Mouse (Mus musculus) small intestine, adult 2 months (tissue): ENCODE measurements around the gene Atp5b.

Source experiments
- CTCF ChIP-seq: fragments of 200-500 bp; IDR thresholded peaks from 2 replicates; pipeline ENCODE4 v1.5.1; 2012; ENCODE audit warnings: low read depth, mild to moderate bottlenecking, control low read depth, inconsistent platforms, low read length, moderate library complexity, mixed read lengths; ENCODE audit not compliant: insufficient replicate concordance, insufficient read length; ENCODE audit errors: extremely low read depth
- POLR2A ChIP-seq: fragments of 200-500 bp; IDR thresholded peaks from 2 replicates; pipeline ENCODE4 v1.6.1; 2012; ENCODE audit warnings: low read depth, mild to moderate bottlenecking, control low read depth, inconsistent platforms, low read length, moderate library complexity

DNA sequence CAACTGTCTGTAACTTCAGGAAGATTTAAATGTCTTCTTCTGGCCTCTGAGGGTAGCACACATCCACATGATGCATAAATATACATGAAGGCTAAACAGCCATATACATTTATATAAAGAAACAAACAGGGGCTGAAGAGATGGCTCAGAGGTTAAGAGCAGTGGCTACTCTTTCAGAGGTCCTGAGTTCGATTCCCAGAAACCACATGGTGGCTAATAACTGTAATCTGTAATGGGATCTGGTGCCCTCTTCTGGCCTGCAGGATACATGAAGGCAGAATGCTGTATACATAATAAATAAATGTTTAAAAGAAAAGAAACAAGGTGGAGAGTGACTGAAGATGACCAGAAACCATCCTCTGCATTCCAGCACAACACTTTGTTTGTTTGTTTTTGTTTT, 2.6 kb upstream of the Atp5b start:
- no peak for TF ChIP-seq CTCF
- TF ChIP-seq POLR2A = no peak
